Mouse (Mus musculus) lung, embryonic 16.5 days (tissue): ENCODE data around the gene A530016L24Rik. TPM values are rescaled to one million over a fixed set of nuclear protein-coding genes. Genes with fewer than 3 reads are reported as not detected.
A peak's percentile ranks its signal among the peaks of the same experiment; 100 is the strongest.

Experiments used
- ATAC-seq: fragments of 200-750 bp; cut with Nextera tagmentation; 2 replicates; pipeline ENCODE4 v1.8.0; 2017; ENCODE audit warnings: low read depth, mild to moderate bottlenecking, moderate library complexity
- H3K27ac ChIP-seq: fragments of 300-500 bp; sonication (generic); 2 replicates; pipeline ENCODE4 v1.5.1; 2014; ENCODE audit warnings: mild to moderate bottlenecking, control low read depth, low read length
- H3K27me3 ChIP-seq: fragments of 300-500 bp; sonication (generic); 2 replicates; pipeline ENCODE4 v1.6.1; 2014; ENCODE audit warnings: low read depth, low read length, mixed read lengths; ENCODE audit not compliant: control insufficient read depth, insufficient read depth
- H3K36me3 ChIP-seq: fragments of 300-500 bp; sonication (generic); 2 replicates; pipeline ENCODE4 v1.6.1; 2014; ENCODE audit warnings: low read length; ENCODE audit not compliant: control insufficient read depth, insufficient read depth
- H3K4me1 ChIP-seq: fragments of 300-500 bp; sonication (generic); replicated peaks from 2 replicates; pipeline ENCODE4 v1.6.1; 2014; ENCODE audit warnings: low read length, mixed read lengths; ENCODE audit not compliant: control insufficient read depth, insufficient read depth
- H3K4me2 ChIP-seq: fragments of 300-500 bp; sonication (generic); 2 replicates; pipeline ENCODE4 v1.6.1; 2014; ENCODE audit warnings: low read depth, low read length, control low read depth
- H3K4me3 ChIP-seq: fragments of 300-500 bp; sonication (generic); 2 replicates; pipeline ENCODE4 v1.5.1; 2014; ENCODE audit warnings: mild to moderate bottlenecking, low read length, control low read depth
- H3K9ac ChIP-seq: fragments of 300-500 bp; sonication (generic); 2 replicates; pipeline ENCODE4 v1.6.1; 2014; ENCODE audit warnings: low read length, control low read depth
- H3K9me3 ChIP-seq: fragments of 300-500 bp; sonication (generic); 2 replicates; pipeline ENCODE4 v1.6.1; 2016; ENCODE audit warnings: low read length; ENCODE audit not compliant: control insufficient read depth
- WGBS: fragments of 180-500 bp; shearing (Covaris S2); extraction: QIAGEN DNeasy Blood & Tissue Kit; methylation state at CpG from one replicate; pipeline ENCODE4 v1.1.7; 2014; 5-methylcytosine and 5-hydroxymethylcytosine counted together
- polyA plus RNA-seq: library from polyadenylated mRNA; unstranded; fragments of >200 nt; fragmentation: Nextera tagmentation; extraction: Ambion mirVana; gene quantifications from 2 replicates; pipeline ENCODE4 v1.2.1, GENCODE M21; 2015

Gene A530016L24Rik
- polyA plus RNA-seq, 1 experiment from 2014 or later, result 0.10 TPM

DNA sequence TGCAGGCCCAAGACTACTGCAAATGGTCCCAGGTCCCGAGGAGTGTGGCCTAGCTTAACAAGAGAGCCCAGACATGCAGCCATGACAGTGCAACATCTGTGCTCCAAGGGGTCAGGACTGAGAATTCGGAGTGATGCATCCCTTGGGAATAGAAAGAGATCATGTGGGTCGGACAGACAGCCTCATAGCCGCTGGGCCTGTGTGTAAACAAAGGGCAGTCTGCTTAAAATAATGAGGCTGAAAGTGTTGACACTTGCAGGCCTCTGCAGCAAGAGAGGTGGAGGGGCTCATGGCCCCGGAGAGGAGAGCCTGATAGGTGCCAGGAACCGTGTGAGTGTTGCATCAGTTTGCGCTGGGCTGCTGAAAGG, 21.1 kb downstream of the A530016L24Rik start:
- whole genome bisulfite sequencing, result 14% methylated on average over 7 of the region's 7 CpGs

DNA sequence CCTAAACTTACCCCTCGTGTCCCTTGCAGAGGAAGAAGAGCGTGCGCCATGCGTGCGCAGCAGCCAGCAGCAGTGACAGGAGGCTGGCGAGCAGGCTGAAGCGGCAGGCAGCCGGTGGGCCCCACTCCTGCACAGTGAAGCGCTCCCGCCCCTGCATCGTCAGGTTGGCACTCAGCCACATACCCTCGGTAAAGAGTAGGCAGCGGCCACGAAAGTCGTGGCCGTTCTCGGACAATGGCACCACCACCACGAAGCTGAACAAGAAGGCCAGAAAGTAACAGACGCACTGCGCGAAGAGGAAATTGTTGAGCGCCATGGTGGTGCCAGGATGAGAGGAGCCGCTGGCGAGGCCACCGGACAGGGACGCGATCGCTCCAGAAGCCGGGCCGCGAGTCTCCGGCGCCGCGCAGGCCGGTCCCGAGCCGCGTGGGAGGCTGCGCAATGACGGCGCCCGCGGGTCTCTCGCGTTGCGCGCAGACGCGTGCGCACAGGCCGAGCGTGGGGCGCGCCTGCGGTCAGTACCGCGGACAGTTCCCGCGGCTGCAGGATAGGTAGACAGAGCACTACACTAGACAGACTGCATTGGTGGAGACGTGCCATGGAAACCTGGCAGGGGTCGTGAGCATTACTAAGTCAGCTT, 21.6 kb downstream of the A530016L24Rik start:
- Histone ChIP-seq H3K27me3 (peaks cover 23% of the 10 kb centered on the region), H3K36me3 (no peaks in the 10 kb centered on the region), H3K4me3 (peak overlapping the region; percentile 26; the same call in 1 of the 2 replicates), H3K27ac (no peak overlapping the region), H3K4me2 (peak overlapping the region; percentile 45; the same call in 1 of the 2 replicates), H3K4me1 (0 out of 2 replicates have a peak, but pooled peaks cover 2% of the 10 kb centered on the region), H3K9me3 (no peaks in the 10 kb centered on the region), H3K9ac (no peak overlapping the region)
- WGBS, result 2% methylated on average over 60 of the region's 62 CpGs
- peak; percentile 75 for ATAC-seq

More for the DNA sequence above, 21.1 kb downstream of the A530016L24Rik start:
- Histone ChIP-seq H3K27me3 (peaks cover 23% of the 10 kb centered on the region), H3K36me3 (no peaks in the 10 kb centered on the region), H3K4me1 (0 out of 2 replicates have a peak, but pooled peaks cover 2% of the 10 kb centered on the region), H3K9ac (no peak overlapping the region), H3K9me3 (no peaks in the 10 kb centered on the region), H3K4me3 (no peak overlapping the region), H3K27ac (no peak overlapping the region), H3K4me2 (no peak overlapping the region)
- ATAC-seq, result no peak

DNA sequence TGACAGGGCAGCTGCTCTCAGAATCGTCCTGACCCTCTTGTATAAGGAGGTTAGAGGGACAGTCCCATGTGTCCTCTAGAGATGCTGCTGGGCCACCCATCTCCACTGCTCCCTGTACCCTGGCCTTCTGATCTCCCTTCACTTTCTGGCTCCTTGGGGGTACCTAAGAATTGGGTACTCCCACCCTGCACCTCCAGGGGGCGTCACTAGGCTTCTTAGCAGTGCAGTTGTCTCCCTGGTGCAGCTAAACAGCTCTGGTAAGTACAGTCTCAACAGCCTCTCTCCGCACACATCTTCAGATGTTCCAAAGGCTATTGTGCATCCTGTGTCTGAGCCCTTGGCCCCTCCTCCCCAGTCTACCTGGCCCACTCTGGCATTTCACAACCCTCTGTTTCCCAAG, 25.6 kb downstream of the A530016L24Rik start:
- H3K4me1 ChIP-seq, result 0 out of 2 replicates have a peak, but pooled peaks cover 4% of the 10 kb centered on the region
- H3K27ac ChIP-seq, result no peak overlapping the region
- H3K9me3 ChIP-seq, result no peaks in the 10 kb centered on the region
- 45% methylated on average over 3 of the region's 3 CpGs for WGBS
- H3K27me3 ChIP-seq, result peaks cover 18% of the 10 kb centered on the region
- no peak overlapping the region for H3K4me2 ChIP-seq
- H3K9ac ChIP-seq, result no peak overlapping the region
- no peak for ATAC-seq
- no peak overlapping the region for H3K4me3 ChIP-seq
- H3K36me3 ChIP-seq, result no peaks in the 10 kb centered on the region

DNA sequence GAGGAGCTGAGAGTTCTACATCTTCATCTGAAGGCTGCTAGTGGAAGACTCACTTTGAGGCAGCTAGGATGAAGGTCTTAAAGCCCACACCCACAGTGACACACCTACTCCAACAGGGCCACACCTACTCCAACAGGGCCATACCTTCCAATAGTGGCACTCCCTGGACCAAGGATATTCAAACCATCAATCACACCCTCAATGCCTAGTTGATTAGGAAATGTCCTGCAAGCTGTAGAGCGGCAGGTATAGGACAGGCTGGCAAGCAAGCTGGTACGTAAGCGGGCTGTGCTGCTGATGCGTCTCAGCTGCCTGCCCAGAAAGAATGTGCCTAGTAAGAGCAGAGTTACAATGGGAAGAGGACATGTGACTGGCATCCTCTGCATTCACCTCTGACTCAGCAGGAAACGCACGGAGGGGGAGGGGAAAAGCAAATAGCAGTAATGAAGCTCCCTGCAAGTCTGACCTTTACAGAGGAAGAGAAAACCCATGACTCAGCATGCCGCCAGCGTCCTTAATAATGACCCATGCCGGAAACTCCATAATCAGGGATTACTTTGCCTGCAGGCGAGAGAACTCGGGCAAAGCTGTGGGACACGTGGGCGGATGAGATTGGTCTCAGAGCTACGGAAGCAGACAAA, 27.6 kb downstream of the A530016L24Rik start, which contains the start of gene Tmem179:
Gene Tmem179 (minus strand): TSS at position 51 of the 641 bp plus-strand sequence.
- no peak within 1 kb of the TSS for H3K27ac ChIP-seq
- 0 out of 2 replicates have a peak, but pooled peaks cover 2% of the 10 kb centered on the region for H3K4me1 ChIP-seq
- H3K36me3 ChIP-seq, result no peaks in the 10 kb centered on the region
- H3K9me3 ChIP-seq, result no peaks in the 10 kb centered on the region
- H3K4me2 ChIP-seq, result no peak within 1 kb of the TSS
- peak; percentile 36; the same call in 1 of the 2 replicates for ATAC-seq
- WGBS, result 17% methylated on average over 14 of the region's 14 CpGs
- H3K4me3 ChIP-seq, result no peak within 1 kb of the TSS
- peaks cover 3% of the 10 kb centered on the region; the same call in 1 of the 2 replicates for H3K27me3 ChIP-seq
- no peak within 1 kb of the TSS for H3K9ac ChIP-seq

DNA sequence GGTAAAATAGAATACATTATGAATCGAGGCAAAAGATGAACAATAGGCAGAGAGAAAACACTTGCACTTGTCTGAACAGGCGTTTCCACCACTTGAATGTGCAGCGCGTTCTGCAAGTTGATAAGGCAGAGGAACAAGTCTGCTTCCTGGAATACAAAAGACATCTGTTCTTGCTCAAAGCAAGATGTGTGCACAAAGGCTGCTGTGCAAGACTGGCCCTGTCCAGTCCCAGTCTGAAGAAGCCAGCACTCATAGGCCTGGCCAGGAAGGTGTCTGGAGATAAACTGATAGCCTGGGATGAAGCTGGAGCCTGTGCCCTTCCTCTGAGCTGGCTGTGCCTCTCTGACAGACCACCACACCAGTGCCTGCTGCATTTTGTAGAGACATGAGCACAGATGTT, 28.9 kb downstream of the A530016L24Rik start:
- WGBS, result 8% methylated on average over 4 of the region's 4 CpGs
- H3K27ac ChIP-seq, result no peak overlapping the region
- no peaks in the 10 kb centered on the region for H3K9me3 ChIP-seq
- no peak overlapping the region for H3K4me2 ChIP-seq
- no peaks in the 10 kb centered on the region for H3K36me3 ChIP-seq
- H3K4me3 ChIP-seq, result no peak overlapping the region
- no peak overlapping the region for H3K9ac ChIP-seq
- no peak for ATAC-seq
- peaks cover 3% of the 10 kb centered on the region; the same call in 1 of the 2 replicates for H3K27me3 ChIP-seq
- 0 out of 2 replicates have a peak, but pooled peaks cover 2% of the 10 kb centered on the region for H3K4me1 ChIP-seq

DNA sequence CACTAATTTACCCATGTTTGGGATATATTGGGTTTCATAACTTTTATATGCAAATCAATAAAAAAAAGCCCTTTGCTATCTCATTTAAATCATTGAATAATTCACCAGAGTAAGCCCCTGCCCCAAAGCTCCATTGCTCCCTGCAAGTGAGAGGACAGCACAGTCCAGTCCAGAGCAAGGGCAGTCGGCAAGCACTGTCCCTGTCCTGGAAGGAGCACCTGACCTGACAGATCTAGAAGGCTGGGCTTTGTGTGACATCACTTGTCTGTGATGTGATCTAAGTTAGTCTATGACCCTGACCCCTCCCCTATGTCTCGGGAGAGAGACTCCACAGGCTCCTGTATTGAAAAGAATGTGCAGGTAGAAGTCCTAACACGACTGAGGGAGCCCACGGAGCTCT, 44.5 kb downstream of the A530016L24Rik start:
- ATAC-seq, result no peak
- H3K9me3 ChIP-seq, result no peaks in the 10 kb centered on the region
- H3K27me3 ChIP-seq, result no peaks in the 10 kb centered on the region
- H3K4me1 ChIP-seq, result no peaks in the 10 kb centered on the region
- no peak overlapping the region for H3K4me3 ChIP-seq
- 38% methylated on average over 4 of the region's 4 CpGs for WGBS
- no peaks in the 10 kb centered on the region for H3K36me3 ChIP-seq
- H3K9ac ChIP-seq, result no peak overlapping the region
- H3K27ac ChIP-seq, result no peak overlapping the region
- no peak overlapping the region for H3K4me2 ChIP-seq

DNA sequence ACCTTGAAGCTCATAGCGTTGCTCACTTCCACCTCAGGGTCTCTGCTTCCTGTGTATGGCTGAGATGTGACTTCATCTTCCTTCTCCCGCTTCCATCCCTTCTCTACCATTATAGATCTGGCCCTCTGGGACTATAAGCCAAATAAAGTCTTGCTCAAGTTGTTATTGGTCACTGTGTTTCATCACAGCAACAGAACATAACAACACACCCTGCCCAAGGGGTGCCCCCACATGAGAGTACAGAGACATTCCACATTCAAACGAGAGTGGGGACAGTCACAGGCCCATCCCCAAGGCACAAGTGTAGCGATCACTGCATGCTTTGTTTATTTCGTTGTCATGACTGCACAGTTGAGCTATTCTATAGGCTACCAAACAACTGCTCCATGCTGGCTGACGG, 48.0 kb downstream of the A530016L24Rik start:
- no peak overlapping the region for H3K27ac ChIP-seq
- H3K4me1 ChIP-seq, result no peaks in the 10 kb centered on the region
- ATAC-seq, result no peak
- no peak overlapping the region for H3K4me2 ChIP-seq
- no peaks in the 10 kb centered on the region for H3K9me3 ChIP-seq
- H3K27me3 ChIP-seq, result no peaks in the 10 kb centered on the region
- WGBS, result 74% methylated on average over 6 of the region's 6 CpGs
- no peak overlapping the region for H3K9ac ChIP-seq
- H3K4me3 ChIP-seq, result no peak overlapping the region
- H3K36me3 ChIP-seq, result no peaks in the 10 kb centered on the region

DNA sequence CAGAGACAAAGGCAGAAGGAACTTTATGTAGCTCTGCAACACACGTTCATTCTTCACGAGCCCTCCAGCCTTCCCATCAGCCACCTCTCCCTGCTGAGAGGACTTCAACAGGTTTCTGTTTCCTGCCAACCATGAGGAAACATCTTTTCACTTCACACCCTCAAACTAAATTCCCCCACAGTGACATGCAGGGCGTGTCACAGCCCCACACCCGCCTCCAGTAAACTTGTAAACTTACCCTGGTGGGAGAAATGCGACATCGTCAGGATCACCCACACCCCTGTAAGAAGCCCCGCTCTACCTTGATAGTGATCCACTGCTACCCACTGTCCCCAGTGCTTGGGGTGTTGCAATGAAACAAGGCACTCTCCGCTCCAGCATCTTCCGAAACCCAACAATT, 49.1 kb downstream of the A530016L24Rik start:
- Histone ChIP-seq H3K4me1 (no peaks in the 10 kb centered on the region), H3K4me2 (no peak overlapping the region), H3K9me3 (no peaks in the 10 kb centered on the region), H3K27ac (no peak overlapping the region), H3K27me3 (no peaks in the 10 kb centered on the region), H3K4me3 (no peak overlapping the region), H3K9ac (no peak overlapping the region), H3K36me3 (no peaks in the 10 kb centered on the region)
- ATAC-seq, result no peak
- WGBS, result 64% methylated on average over 9 of the region's 9 CpGs

DNA sequence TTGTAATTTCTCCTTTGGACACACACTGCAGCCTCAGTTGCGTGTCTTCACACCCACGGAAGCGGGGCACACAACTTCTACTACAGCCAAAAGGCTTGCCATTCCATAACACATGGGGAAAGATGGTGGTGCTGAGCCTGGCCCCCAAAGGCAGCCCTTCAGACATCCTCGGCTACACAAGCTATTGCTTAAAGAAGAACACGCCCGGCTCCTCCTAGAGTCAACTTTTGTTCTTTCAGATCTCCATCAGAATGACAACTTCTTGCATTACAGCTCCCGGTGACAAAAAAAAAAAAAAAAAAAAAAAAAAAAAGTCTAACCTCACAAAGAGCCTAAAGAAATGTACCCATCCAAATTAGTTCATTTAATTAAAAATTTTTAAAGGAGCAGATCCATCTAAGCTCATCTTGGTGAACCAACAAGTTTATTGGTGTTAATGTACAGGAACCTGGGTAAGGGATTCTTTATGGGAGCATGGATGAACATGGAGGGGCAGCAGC, 50.3 kb downstream of the A530016L24Rik start:
- Histone ChIP-seq H3K27ac (no peak overlapping the region), H3K4me2 (no peak overlapping the region), H3K27me3 (no peaks in the 10 kb centered on the region), H3K9ac (no peak overlapping the region), H3K9me3 (no peaks in the 10 kb centered on the region), H3K4me1 (no peaks in the 10 kb centered on the region), H3K4me3 (no peak overlapping the region), H3K36me3 (no peaks in the 10 kb centered on the region)
- ATAC-seq, result no peak
- WGBS, result 81% methylated on average over 7 of the region's 7 CpGs
